Mouse (Mus musculus): ENCODE data around the gene Pnkp. TPM values are rescaled to one million over a fixed set of nuclear protein-coding genes. Genes with fewer than 3 reads are reported as not detected.

Gene Pnkp
- polyA plus RNA-seq, 1 experiment from 2014 or later, result 43.2 TPM

- no peak for TF ChIP-seq CTCF (IDR thresholded peaks at IDR 0.05)
- DNase-seq (ENCODE audit: low read depth, low spot score) (no peak), ATAC-seq (no peak)
- ChIA-PET POLR2A (interaction anchor here (1.2 kb wide), 1 partner anchor 9 kb away, joined by 3 read pairs; no protein-coding TSS in a partner anchor), CTCF (interaction anchor here (0.9 to 1.5 kb wide), 2 partner anchors 9 to 12 kb away, joined by 3 to 4 read pairs; no protein-coding TSS in a partner anchor)
- in situ Hi-C loops (cut with MboI; ENCODE audit: low pct_unique_long_range_greater_than_20kb), result no loop called here
- no peaks in the 10 kb centered on the region for H3K27me3 ChIP-seq
Observed at GRCm38 (mm10) chr7:44883036-44883435, 26.1 kb downstream of the Pnkp start.

- H3K27me3 ChIP-seq, result no peaks in the 10 kb centered on the region
- in situ Hi-C loops (cut with MboI; ENCODE audit: low pct_unique_long_range_greater_than_20kb), result no loop called here
- ChIA-PET CTCF (interaction anchor here (1.2 kb wide), 1 partner anchor 13 kb away, joined by 3 read pairs; no protein-coding TSS in a partner anchor), POLR2A (no interaction called here)
- TF ChIP-seq CTCF (IDR thresholded peaks at IDR 0.05), result no peak
- DNase-seq (ENCODE audit: low read depth, low spot score) (no peak), ATAC-seq (no peak)
Observed at GRCm38 (mm10) chr7:44884637-44885036, 27.7 kb downstream of the Pnkp start.

GRCm38 (mm10) chr7:44886964-44887363, 30.0 kb downstream of the Pnkp start:
- no peak for DNase-seq (ENCODE audit: low read depth, low spot score)
- in situ Hi-C loops (cut with MboI; ENCODE audit: low pct_unique_long_range_greater_than_20kb), result no loop called here
- no peaks in the 10 kb centered on the region for H3K27me3 ChIP-seq
- POLR2A ChIA-PET, result no interaction called here
- ATAC-seq, result no peak
- CTCF ChIA-PET, result no interaction called here
- no peak for TF ChIP-seq CTCF (IDR thresholded peaks at IDR 0.05)

- CTCF ChIA-PET, result interaction anchor here (1.2 kb wide), 1 partner anchor 36 kb away, joined by 3 read pairs; no protein-coding TSS in a partner anchor
- no peak for TF ChIP-seq CTCF (IDR thresholded peaks at IDR 0.05)
Observed at GRCm38 (mm10) chr7:44888256-44889105, 31.5 kb downstream of the Pnkp start.

GRCm38 (mm10) chr7:44890180-44890579, 33.2 kb downstream of the Pnkp start:
- no peak for TF ChIP-seq CTCF (IDR thresholded peaks at IDR 0.05)
- ATAC-seq (no peak), DNase-seq (ENCODE audit: low read depth, low spot score) (no peak)
- in situ Hi-C loops (cut with MboI; ENCODE audit: low pct_unique_long_range_greater_than_20kb), result loop anchor here (10.0 kb wide), 1 partner anchor 65 kb away; no protein-coding TSS in a partner anchor
- ChIA-PET POLR2A (no interaction called here), CTCF (no interaction called here)
- H3K27me3 ChIP-seq, result no peaks in the 10 kb centered on the region

More at GRCm38 (mm10) chr7:44888256-44889105, 31.5 kb downstream of the Pnkp start:
- DNase-seq (ENCODE audit: low read depth, low spot score) (peak; percentile 44), ATAC-seq (peak; percentile 44)
- H3K27me3 ChIP-seq, result no peaks in the 10 kb centered on the region
- in situ Hi-C loops (cut with MboI; ENCODE audit: low pct_unique_long_range_greater_than_20kb), result no loop called here
- POLR2A ChIA-PET, result interaction anchor here (1.1 kb wide), 1 partner anchor 19 kb away, joined by 3 read pairs; the partner anchor contains the start of gene Ptov1

- in situ Hi-C loops (cut with MboI; ENCODE audit: low pct_unique_long_range_greater_than_20kb), result loop anchor here (10.0 kb wide), 1 partner anchor 64 kb away; no protein-coding TSS in a partner anchor
- H3K27me3 ChIP-seq, result no peaks in the 10 kb centered on the region
- CTCF ChIA-PET, result no interaction called here
- ATAC-seq (no peak), DNase-seq (ENCODE audit: low read depth, low spot score) (no peak)
- POLR2A ChIA-PET, result no interaction called here
- TF ChIP-seq CTCF (IDR thresholded peaks at IDR 0.05), result no peak
Observed at GRCm38 (mm10) chr7:44890737-44891136, 33.8 kb downstream of the Pnkp start.

GRCm38 (mm10) chr7:44891611-44892010, 34.7 kb downstream of the Pnkp start:
- ChIA-PET CTCF (interaction anchor here (0.9 to 1.5 kb wide), 3 partner anchors 9 to 64 kb away, joined by 4 read pairs; partner anchors contain the start of gene Ptov1), POLR2A (interaction anchor here (0.9 to 1.5 kb wide), 5 partner anchors 9 to 26 kb away, joined by 3 to 6 read pairs (median 3); partner anchors contain the start of gene Ptov1)
- ATAC-seq (no peak), DNase-seq (ENCODE audit: low read depth, low spot score) (no peak)
- H3K27me3 ChIP-seq, result no peaks in the 10 kb centered on the region
- in situ Hi-C loops (cut with MboI; ENCODE audit: low pct_unique_long_range_greater_than_20kb), result loop anchor here (10.0 kb wide), 1 partner anchor 63 kb away; no protein-coding TSS in a partner anchor
- no peak for TF ChIP-seq CTCF (IDR thresholded peaks at IDR 0.05)

- ChIA-PET POLR2A (interaction anchor here (0.9 to 1.5 kb wide), 6 partner anchors 10 to 34 kb away, joined by 3 to 6 read pairs (median 3); partner anchors contain the start of gene Ptov1), CTCF (interaction anchor here (0.9 to 1.5 kb wide), 3 partner anchors 9 to 63 kb away, joined by 4 read pairs; partner anchors contain the start of gene Ptov1)
- no peaks in the 10 kb centered on the region for H3K27me3 ChIP-seq
- peak; percentile 94 for DNase-seq (ENCODE audit: low read depth, low spot score)
- peak; percentile 27 for ATAC-seq
- in situ Hi-C loops (cut with MboI; ENCODE audit: low pct_unique_long_range_greater_than_20kb), result loop anchor here (10.0 kb wide), 1 partner anchor 62 kb away; no protein-coding TSS in a partner anchor
- no peak for TF ChIP-seq CTCF (IDR thresholded peaks at IDR 0.05)
Observed at GRCm38 (mm10) chr7:44892276-44892921, 35.5 kb downstream of the Pnkp start, which contains the start of gene Med25. Med25 (minus strand) TSS chr7:44892712.

- DNase-seq (ENCODE audit: low read depth, low spot score) (no peak), ATAC-seq (no peak)
- H3K27me3 ChIP-seq, result no peaks in the 10 kb centered on the region
- ChIA-PET POLR2A (interaction anchor here (1.0 kb wide), 1 partner anchor 35 kb away, joined by 3 read pairs; no protein-coding TSS in a partner anchor), CTCF (interaction anchor here (1.0 kb wide), 1 partner anchor 12 kb away, joined by 3 read pairs; no protein-coding TSS in a partner anchor)
- no peak for TF ChIP-seq CTCF (IDR thresholded peaks at IDR 0.05)
- in situ Hi-C loops (cut with MboI; ENCODE audit: low pct_unique_long_range_greater_than_20kb), result loop anchor here (10.0 kb wide), 1 partner anchor 62 kb away; no protein-coding TSS in a partner anchor
Observed at GRCm38 (mm10) chr7:44893197-44893596, 36.3 kb downstream of the Pnkp start.

GRCm38 (mm10) chr7:44894175-44894574, 37.2 kb downstream of the Pnkp start:
- ATAC-seq (no peak), DNase-seq (ENCODE audit: low read depth, low spot score) (no peak)
- ChIA-PET POLR2A (interaction anchor here (0.6 kb wide), 1 partner anchor 20 kb away, joined by 4 read pairs; no protein-coding TSS in a partner anchor), CTCF (interaction anchor here (1.0 to 4.1 kb wide), 2 partner anchors 11 to 36 kb away, joined by 3 to 15 read pairs; partner anchors contain the start of gene Ap2a1)
- no peak for TF ChIP-seq CTCF (IDR thresholded peaks at IDR 0.05)
- no peaks in the 10 kb centered on the region for H3K27me3 ChIP-seq
- in situ Hi-C loops (cut with MboI; ENCODE audit: low pct_unique_long_range_greater_than_20kb), result loop anchor here (10.0 kb wide), 1 partner anchor 61 kb away; no protein-coding TSS in a partner anchor
